Mouse (Mus musculus) cerebellum, adult 11 months (tissue): ENCODE data around the gene Gm21961.
"Not testable (repeated sequence)": the region's sequence is repeated elsewhere in the genome, so short reads cannot be mapped to it uniquely, and the experiment has no call there.

Source experiments
- DNase-seq: peaks from one replicate; pipeline ENCODE4 v3.0.0; 2022

Gene Gm21961

GRCm38 (mm10) chr15:65014804-65015203 lies at the start of gene Gm21961:
TSS of gene Gm21961 (minus strand) at chr15:65014904.
- no peak for DNase-seq

GRCm38 (mm10) chr15:65041999-65042398 lies 27.3 kb upstream of the Gm21961 start:
- DNase-seq = no peak

- DNase-seq = not testable (repeated sequence)
Observed at GRCm38 (mm10) chr15:65039216-65039615, 24.5 kb upstream of the Gm21961 start.

GRCm38 (mm10) chr15:65017971-65018370 lies 3.3 kb upstream of the Gm21961 start:
- no peak for DNase-seq

- DNase-seq = no peak
Observed at GRCm38 (mm10) chr15:65006177-65006576, 8.5 kb downstream of the Gm21961 start.

GRCm38 (mm10) chr15:64994498-64994897 lies 20.2 kb downstream of the Gm21961 start:
- DNase-seq = no peak

DNA sequence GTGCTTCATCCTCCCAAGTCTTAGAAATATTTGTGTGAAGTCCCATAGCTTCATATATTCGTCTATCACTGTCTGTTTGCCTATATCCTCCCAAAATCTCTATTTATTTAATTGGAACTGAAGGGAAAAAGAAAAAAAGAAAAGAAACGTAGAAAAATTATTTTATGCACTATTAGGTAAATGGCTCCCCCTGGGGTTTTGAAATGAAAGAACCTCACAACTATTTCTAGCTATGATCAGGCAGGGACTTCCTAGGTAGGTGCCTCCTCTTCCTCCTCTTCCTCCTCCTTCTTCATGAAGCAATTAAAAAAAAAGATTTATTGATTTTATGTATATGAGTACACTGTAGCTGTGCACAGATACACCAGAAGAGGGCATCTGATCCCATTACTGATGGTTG lies 34.7 kb downstream of the Gm21961 start:
- no peak for DNase-seq

- no peak for DNase-seq
Observed at GRCm38 (mm10) chr15:64976044-64976805, 38.5 kb downstream of the Gm21961 start.
